Mouse (Mus musculus) erythroblast, embryonic 14.5 days (primary cell): ENCODE results near the gene Eef1akmt4.

Source experiments
- GATA1 ChIP-seq: IDR thresholded peaks from 2 replicates; pipeline ENCODE4 v1.6.1; 2012; ENCODE audit warnings: low read length, inconsistent platforms, mixed read lengths
- TAL1 ChIP-seq: IDR thresholded peaks from 3 replicates; pipeline ENCODE4 v1.6.1; 2012; ENCODE audit warnings: low read length, inconsistent platforms, mixed read lengths

GRCm38 (mm10) chr16:20643911-20644310, 32.5 kb downstream of the Eef1akmt4 start:
- TF ChIP-seq TAL1 = no peak
- no peak for TF ChIP-seq GATA1
